Mouse (Mus musculus): Measurements from ENCODE around the gene Sema6d. TPM values are rescaled to one million over a fixed set of nuclear protein-coding genes. Genes with fewer than 3 reads are reported as not detected.

Gene Sema6d
- polyA plus RNA-seq, 1 experiment from 2014 or later = 24.1 TPM

- Histone ChIP-seq H3K4me1 (no peaks in the 10 kb centered on the region), H3K9me3 (replicated peaks) (no peaks in the 10 kb centered on the region), H3K4me3 (no peak overlapping the region), H3K4me2 (no peak overlapping the region), H3K27me3 (no peaks in the 10 kb centered on the region), H3K27ac (no peak overlapping the region), H3K36me3 (ENCODE audit: poor library complexity, severe bottlenecking) (no peaks in the 10 kb centered on the region), H3K9ac (no peak overlapping the region)
- 80% methylated on average over 3 of the region's 3 CpGs for WGBS
- no peak for ATAC-seq
Observed at GRCm38 (mm10) chr2:124416730-124417129, 327.0 kb downstream of the Sema6d start.

GRCm38 (mm10) chr2:124418319-124418718, 328.6 kb downstream of the Sema6d start:
- Histone ChIP-seq H3K4me1 (no peaks in the 10 kb centered on the region), H3K4me2 (no peak overlapping the region), H3K4me3 (no peak overlapping the region), H3K9ac (no peak overlapping the region), H3K9me3 (replicated peaks) (no peaks in the 10 kb centered on the region), H3K27me3 (no peaks in the 10 kb centered on the region), H3K36me3 (ENCODE audit: poor library complexity, severe bottlenecking) (no peaks in the 10 kb centered on the region), H3K27ac (no peak overlapping the region)
- WGBS = 94% methylated on average over 2 of the region's 2 CpGs
- no peak for ATAC-seq

- no peaks in the 10 kb centered on the region for H3K27me3 ChIP-seq
- no peak overlapping the region for H3K4me3 ChIP-seq
- no peak overlapping the region for H3K4me2 ChIP-seq
- WGBS = 64% methylated on average over 1 of the region's 1 CpGs
- no peaks in the 10 kb centered on the region for H3K9me3 ChIP-seq (replicated peaks)
- no peak overlapping the region for H3K27ac ChIP-seq
- no peaks in the 10 kb centered on the region for H3K36me3 ChIP-seq (ENCODE audit: poor library complexity, severe bottlenecking)
- no peak for ATAC-seq
- H3K4me1 ChIP-seq = no peaks in the 10 kb centered on the region
- H3K9ac ChIP-seq = no peak overlapping the region
Observed at GRCm38 (mm10) chr2:124420170-124420825, 330.5 kb downstream of the Sema6d start.

- H3K36me3 ChIP-seq (ENCODE audit: poor library complexity, severe bottlenecking) = no peaks in the 10 kb centered on the region
- H3K27me3 ChIP-seq = no peaks in the 10 kb centered on the region
- H3K9me3 ChIP-seq (replicated peaks) = no peaks in the 10 kb centered on the region
- no peak overlapping the region for H3K4me3 ChIP-seq
- H3K27ac ChIP-seq = no peak overlapping the region
- ATAC-seq = no peak
- H3K4me2 ChIP-seq = no peak overlapping the region
- no peaks in the 10 kb centered on the region for H3K4me1 ChIP-seq
- no peak overlapping the region for H3K9ac ChIP-seq
- 78% methylated on average over 5 of the region's 5 CpGs for WGBS
Observed at GRCm38 (mm10) chr2:124429744-124430143, 340.0 kb downstream of the Sema6d start.

- 90% methylated on average over 3 of the region's 3 CpGs for WGBS
- no peaks in the 10 kb centered on the region for H3K4me1 ChIP-seq
- no peak overlapping the region for H3K27ac ChIP-seq
- no peak overlapping the region for H3K9ac ChIP-seq
- no peak overlapping the region for H3K4me3 ChIP-seq
- no peaks in the 10 kb centered on the region for H3K36me3 ChIP-seq (ENCODE audit: poor library complexity, severe bottlenecking)
- no peaks in the 10 kb centered on the region for H3K27me3 ChIP-seq
- no peaks in the 10 kb centered on the region for H3K9me3 ChIP-seq (replicated peaks)
- H3K4me2 ChIP-seq = no peak overlapping the region
- ATAC-seq = no peak
Observed at GRCm38 (mm10) chr2:124430708-124431107, 340.9 kb downstream of the Sema6d start.

DNA sequence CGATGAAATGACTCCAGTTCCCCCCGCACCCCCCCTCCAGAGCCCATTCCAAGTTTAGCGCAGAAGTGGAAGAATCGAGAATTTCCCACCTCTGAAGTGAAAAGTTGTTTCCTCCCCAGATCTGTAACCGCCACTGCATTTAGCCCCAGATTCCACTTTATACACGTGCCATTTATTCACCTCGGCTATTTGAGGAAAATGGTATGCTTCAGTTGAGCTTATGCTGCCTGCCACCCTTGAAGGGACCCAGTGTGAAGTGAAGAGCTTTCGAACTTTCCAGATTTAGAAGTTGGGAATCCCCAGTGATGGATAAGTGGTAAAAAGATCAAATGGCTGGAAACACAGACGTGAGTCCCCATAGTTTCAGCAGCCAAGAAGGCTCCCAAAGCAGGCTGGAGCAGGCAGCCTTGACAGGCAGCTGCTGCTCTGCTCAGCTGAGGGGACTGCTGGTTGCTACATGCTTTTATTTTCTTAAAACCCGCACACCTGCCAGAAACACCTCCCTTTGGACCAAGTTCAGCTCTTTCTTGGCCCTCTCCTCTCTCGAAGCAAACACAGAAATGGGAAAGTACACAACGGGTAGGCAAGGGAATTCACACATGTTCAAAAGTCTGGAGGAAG, 345.7 kb downstream of the Sema6d start:
- Histone ChIP-seq H3K9ac (no peak overlapping the region), H3K9me3 (replicated peaks) (no peaks in the 10 kb centered on the region), H3K4me2 (no peak overlapping the region), H3K27ac (no peak overlapping the region), H3K4me1 (no peaks in the 10 kb centered on the region), H3K36me3 (ENCODE audit: poor library complexity, severe bottlenecking) (no peaks in the 10 kb centered on the region), H3K27me3 (no peaks in the 10 kb centered on the region), H3K4me3 (no peak overlapping the region)
- 82% methylated on average over 12 of the region's 12 CpGs for WGBS
- no peak for ATAC-seq

- no peak for ATAC-seq
- H3K27me3 ChIP-seq = no peaks in the 10 kb centered on the region
- no peaks in the 10 kb centered on the region for H3K36me3 ChIP-seq (ENCODE audit: poor library complexity, severe bottlenecking)
- H3K27ac ChIP-seq = no peak overlapping the region
- no peak overlapping the region for H3K4me3 ChIP-seq
- no peak overlapping the region for H3K9ac ChIP-seq
- H3K4me2 ChIP-seq = no peak overlapping the region
- 83% methylated on average over 8 of the region's 8 CpGs for WGBS
- H3K9me3 ChIP-seq (replicated peaks) = no peaks in the 10 kb centered on the region
- peaks cover 7% of the 10 kb centered on the region; the same call in 1 of the 2 replicates for H3K4me1 ChIP-seq
Observed at GRCm38 (mm10) chr2:124436704-124437103, 346.9 kb downstream of the Sema6d start.

- ATAC-seq = no peak
- H3K9me3 ChIP-seq (replicated peaks) = no peaks in the 10 kb centered on the region
- WGBS = 95% methylated on average over 2 of the region's 2 CpGs
Observed at GRCm38 (mm10) chr2:124444199-124444598, 354.4 kb downstream of the Sema6d start.

GRCm38 (mm10) chr2:124455881-124456280, 366.1 kb downstream of the Sema6d start:
- Histone ChIP-seq H3K36me3 (ENCODE audit: poor library complexity, severe bottlenecking) (no peaks in the 10 kb centered on the region), H3K4me1 (peaks cover 5% of the 10 kb centered on the region), H3K9me3 (replicated peaks) (no peaks in the 10 kb centered on the region), H3K27ac (no peak overlapping the region), H3K4me3 (no peak overlapping the region), H3K4me2 (no peak overlapping the region), H3K9ac (no peak overlapping the region), H3K27me3 (no peaks in the 10 kb centered on the region)
- ATAC-seq = no peak
- 78% methylated on average over 2 of the region's 2 CpGs for whole genome bisulfite sequencing

More at GRCm38 (mm10) chr2:124444199-124444598, 354.4 kb downstream of the Sema6d start:
- no peak overlapping the region for H3K4me2 ChIP-seq
- H3K36me3 ChIP-seq (ENCODE audit: poor library complexity, severe bottlenecking) = no peaks in the 10 kb centered on the region
- H3K9ac ChIP-seq = no peak overlapping the region
- no peak overlapping the region for H3K27ac ChIP-seq
- no peaks in the 10 kb centered on the region for H3K27me3 ChIP-seq
- H3K4me3 ChIP-seq = no peak overlapping the region
- H3K4me1 ChIP-seq = peaks cover 10% of the 10 kb centered on the region; the same call in 1 of the 2 replicates

- no peaks in the 10 kb centered on the region for H3K27me3 ChIP-seq
- no peak overlapping the region for H3K4me3 ChIP-seq
- WGBS = 93% methylated on average over 4 of the region's 4 CpGs
- no peak overlapping the region for H3K27ac ChIP-seq
- ATAC-seq = no peak
- H3K4me2 ChIP-seq = no peak overlapping the region
- H3K9ac ChIP-seq = no peak overlapping the region
- no peaks in the 10 kb centered on the region for H3K9me3 ChIP-seq (replicated peaks)
- H3K36me3 ChIP-seq (ENCODE audit: poor library complexity, severe bottlenecking) = no peaks in the 10 kb centered on the region
- peaks cover 5% of the 10 kb centered on the region for H3K4me1 ChIP-seq
Observed at GRCm38 (mm10) chr2:124456999-124457398, 367.2 kb downstream of the Sema6d start.

DNA sequence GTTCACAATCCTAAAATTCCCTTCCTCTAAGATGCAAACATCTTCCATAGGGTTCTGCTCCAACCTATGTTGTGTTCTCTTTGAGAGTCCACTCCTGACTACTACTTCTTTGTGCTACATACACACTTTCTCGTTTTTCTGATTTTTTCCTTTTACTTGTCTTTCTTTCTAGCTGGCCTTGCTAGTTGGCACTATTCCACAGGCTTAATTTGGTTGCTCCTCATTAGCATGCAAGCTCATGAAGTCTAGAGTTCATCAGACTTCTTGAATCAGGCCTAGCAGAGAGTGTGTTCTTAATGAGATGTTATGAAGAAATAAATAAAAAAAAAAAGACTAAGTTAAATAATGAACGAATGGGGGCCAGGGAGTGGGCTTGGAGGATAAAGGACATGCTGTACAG, 368.3 kb downstream of the Sema6d start:
- no peak overlapping the region for H3K4me3 ChIP-seq
- WGBS = 31% methylated on average over 2 of the region's 2 CpGs
- no peaks in the 10 kb centered on the region for H3K9me3 ChIP-seq (replicated peaks)
- peaks cover 5% of the 10 kb centered on the region for H3K4me1 ChIP-seq
- no peak for ATAC-seq
- no peak overlapping the region for H3K27ac ChIP-seq
- H3K4me2 ChIP-seq = no peak overlapping the region
- H3K36me3 ChIP-seq (ENCODE audit: poor library complexity, severe bottlenecking) = no peaks in the 10 kb centered on the region
- H3K27me3 ChIP-seq = no peaks in the 10 kb centered on the region
- no peak overlapping the region for H3K9ac ChIP-seq

GRCm38 (mm10) chr2:124460956-124461355, 371.2 kb downstream of the Sema6d start:
- Histone ChIP-seq H3K27me3 (no peaks in the 10 kb centered on the region), H3K9me3 (replicated peaks) (no peaks in the 10 kb centered on the region), H3K36me3 (ENCODE audit: poor library complexity, severe bottlenecking) (no peaks in the 10 kb centered on the region), H3K4me1 (peaks cover 16% of the 10 kb centered on the region), H3K9ac (no peak overlapping the region), H3K4me3 (no peak overlapping the region), H3K4me2 (no peak overlapping the region), H3K27ac (no peak overlapping the region)
- no peak for ATAC-seq
- WGBS = 74% methylated on average over 2 of the region's 2 CpGs

Data from forebrain, embryonic 13.5 days (tissue).